Mouse (Mus musculus) hindbrain, embryonic 12.5 days (tissue): ENCODE results near the gene Rasef. TPM values are rescaled to one million over a fixed set of nuclear protein-coding genes. Genes with fewer than 3 reads are reported as not detected.
"Not testable (repeated sequence)": the region's sequence is repeated elsewhere in the genome, so short reads cannot be mapped to it uniquely, and the experiment has no call there.

Experiments
- ATAC-seq: fragments of 200-750 bp; cut with Nextera tagmentation; 2 replicates; pipeline ENCODE4 v1.8.0; 2017; ENCODE audit warnings: moderate TSS enrichment; ENCODE audit not compliant: low FRiP score
- H3K27ac ChIP-seq: fragments of 300-500 bp; sonication (generic); 2 replicates; pipeline ENCODE4 v1.5.1; 2016; ENCODE audit warnings: mild to moderate bottlenecking
- H3K27me3 ChIP-seq: fragments of 300-500 bp; sonication (generic); 2 replicates; pipeline ENCODE4 v1.6.1; 2016; ENCODE audit warnings: mild to moderate bottlenecking
- H3K36me3 ChIP-seq: fragments of 300-500 bp; sonication (generic); 2 replicates; pipeline ENCODE4 v1.6.1; 2016; ENCODE audit warnings: mild to moderate bottlenecking
- H3K4me1 ChIP-seq: fragments of 300-500 bp; sonication (generic); 2 replicates; pipeline ENCODE4 v1.6.1; 2016
- H3K4me2 ChIP-seq: fragments of 300-500 bp; sonication (generic); replicated peaks from 2 replicates; pipeline ENCODE4 v1.6.1; 2016; ENCODE audit warnings: mild to moderate bottlenecking
- H3K4me3 ChIP-seq: fragments of 300-500 bp; sonication (generic); 2 replicates; pipeline ENCODE4 v1.5.1; 2016; ENCODE audit warnings: mild to moderate bottlenecking
- H3K9ac ChIP-seq: fragments of 300-500 bp; sonication (generic); 2 replicates; pipeline ENCODE4 v1.6.1; 2016; ENCODE audit warnings: mild to moderate bottlenecking, moderate library complexity
- H3K9me3 ChIP-seq: fragments of 300-500 bp; sonication (generic); replicated peaks from 2 replicates; pipeline ENCODE4 v1.6.1; 2016; ENCODE audit warnings: mild to moderate bottlenecking
- WGBS: fragments of 180-500 bp; shearing (Covaris S2); methylation state at CpG from one replicate; pipeline ENCODE4 v1.1.7; 2016; 5-methylcytosine and 5-hydroxymethylcytosine counted together
- polyA plus RNA-seq: library from polyadenylated mRNA; unstranded; fragments of >200 nt; fragmentation: Nextera tagmentation; extraction: Ambion mirVana; gene quantifications from 2 replicates; pipeline ENCODE4 v1.2.1, GENCODE M21; 2016

The Rasef gene
- polyA plus RNA-seq, 1 experiment from 2014 or later: 2.0 TPM

- no peak overlapping the region for H3K4me2 ChIP-seq
- H3K27ac ChIP-seq: no peak overlapping the region
- no peaks in the 10 kb centered on the region for H3K9me3 ChIP-seq
- no peaks in the 10 kb centered on the region for H3K4me1 ChIP-seq
- 90% methylated on average over 5 of the region's 5 CpGs for WGBS
- H3K36me3 ChIP-seq: no peaks in the 10 kb centered on the region
- no peak for ATAC-seq
- no peak overlapping the region for H3K9ac ChIP-seq
- no peak overlapping the region for H3K4me3 ChIP-seq
- H3K27me3 ChIP-seq: no peaks in the 10 kb centered on the region
These were observed 42.6 kb downstream of the Rasef start for GRCm38 (mm10) chr4:73748219-73748618.

- no peak overlapping the region for H3K27ac ChIP-seq
- H3K4me3 ChIP-seq: no peak overlapping the region
- H3K9ac ChIP-seq: no peak overlapping the region
- WGBS: 84% methylated on average over 3 of the region's 3 CpGs
- no peaks in the 10 kb centered on the region for H3K9me3 ChIP-seq
- no peak for ATAC-seq
- no peak overlapping the region for H3K4me2 ChIP-seq
- H3K36me3 ChIP-seq: no peaks in the 10 kb centered on the region
- no peaks in the 10 kb centered on the region for H3K4me1 ChIP-seq
- no peaks in the 10 kb centered on the region for H3K27me3 ChIP-seq
These were observed 51.4 kb downstream of the Rasef start for GRCm38 (mm10) chr4:73739439-73739838.

GRCm38 (mm10) chr4:73719819-73720218, 71.0 kb downstream of the Rasef start:
- Histone ChIP-seq H3K9ac (no peak overlapping the region), H3K27me3 (no peaks in the 10 kb centered on the region), H3K4me3 (no peak overlapping the region), H3K4me2 (no peak overlapping the region), H3K4me1 (no peaks in the 10 kb centered on the region), H3K27ac (no peak overlapping the region), H3K36me3 (no peaks in the 10 kb centered on the region), H3K9me3 (no peaks in the 10 kb centered on the region)
- no peak for ATAC-seq

- no peak for ATAC-seq
- no peak overlapping the region for H3K9ac ChIP-seq
- H3K4me1 ChIP-seq: no peaks in the 10 kb centered on the region
- WGBS: 89% methylated on average over 1 of the region's 1 CpGs
- H3K4me2 ChIP-seq: no peak overlapping the region
- no peaks in the 10 kb centered on the region for H3K27me3 ChIP-seq
- no peak overlapping the region for H3K27ac ChIP-seq
- no peak overlapping the region for H3K4me3 ChIP-seq
- H3K9me3 ChIP-seq: no peaks in the 10 kb centered on the region
- no peaks in the 10 kb centered on the region for H3K36me3 ChIP-seq
These were observed 72.0 kb downstream of the Rasef start for GRCm38 (mm10) chr4:73718761-73719160.

- WGBS: 71% methylated on average over 1 of the region's 4 CpGs
- ATAC-seq: not testable (repeated sequence)
These were observed 107.6 kb downstream of the Rasef start, which contains the start of gene Gm428 for GRCm38 (mm10) chr4:73683216-73683615. Gm428 (plus strand) TSS chr4:73683516.

GRCm38 (mm10) chr4:73668054-73668453, 122.7 kb downstream of the Rasef start, which contains the start of gene Gm11239:
Gm11239 (plus strand) TSS chr4:73668354.
- H3K4me3 ChIP-seq, H3K27ac ChIP-seq, H3K4me2 ChIP-seq, H3K9me3 ChIP-seq, H3K36me3 ChIP-seq, H3K4me1 ChIP-seq, H3K27me3 ChIP-seq, H3K9ac ChIP-seq, ATAC-seq: not testable (repeated sequence)
- WGBS: no CpG with 5 or more reads among the region's 4 CpGs

More at GRCm38 (mm10) chr4:73683216-73683615, 107.6 kb downstream of the Rasef start, which contains the start of gene Gm428:
- not testable (repeated sequence) for H3K9ac ChIP-seq, H3K27ac ChIP-seq, H3K9me3 ChIP-seq, H3K4me1 ChIP-seq, H3K27me3 ChIP-seq, H3K4me3 ChIP-seq, H3K4me2 ChIP-seq, H3K36me3 ChIP-seq

Other genes with a start within 250 kb of the Rasef start
- not detected in 2 replicates for gene Gm11238, start 183.1 kb downstream of the Rasef start, polyA plus RNA-seq
- gene Gm11237, start 168.0 kb downstream of the Rasef start, polyA plus RNA-seq: not detected in 2 replicates
- not detected in 2 replicates for gene Gm11236, start 152.9 kb downstream of the Rasef start, polyA plus RNA-seq
- not detected in 2 replicates for gene Gm11239, start 122.6 kb downstream of the Rasef start, polyA plus RNA-seq
- gene Gm428, start 107.5 kb downstream of the Rasef start, polyA plus RNA-seq: not detected in 2 replicates
- not detected in 2 replicates for gene Gm11758, start 85.3 kb upstream of the Rasef start, polyA plus RNA-seq
- not detected in 2 replicates for gene Gm11757, start 100.1 kb upstream of the Rasef start, polyA plus RNA-seq
- gene Gm13871, start 115.0 kb upstream of the Rasef start, polyA plus RNA-seq: not detected in 2 replicates
- not detected in 2 replicates for gene Gm11756, start 129.8 kb upstream of the Rasef start, polyA plus RNA-seq
- 0.30 and 2.1 TPM in 2 replicates for gene 2310002L09Rik, start 159.9 kb upstream of the Rasef start, polyA plus RNA-seq
- 10.5 and 11.1 TPM in 2 replicates for gene Frmd3, start 222.4 kb upstream of the Rasef start, polyA plus RNA-seq